Mouse (Mus musculus) limb, embryonic 15.5 days (tissue): ENCODE measurements around the gene Zfp712. TPM values are rescaled to one million over a fixed set of nuclear protein-coding genes. Genes with fewer than 3 reads are reported as not detected.

ENCODE experiments used
- ATAC-seq: fragments of 200-750 bp; cut with Nextera tagmentation; 2 replicates; pipeline ENCODE4 v1.8.0; 2017; ENCODE audit warnings: low read depth, moderate TSS enrichment; ENCODE audit not compliant: insufficient number of reproducible peaks, low FRiP score, low TSS enrichment
- H3K27ac ChIP-seq: fragments of 300-500 bp; sonication (generic); 2 replicates; pipeline ENCODE4 v1.5.1; 2015; ENCODE audit warnings: moderate library complexity, mild to moderate bottlenecking, inconsistent platforms
- H3K27me3 ChIP-seq: fragments of 300-500 bp; sonication (generic); 2 replicates; pipeline ENCODE4 v1.6.1; 2015; ENCODE audit warnings: inconsistent platforms
- H3K36me3 ChIP-seq: fragments of 300-500 bp; sonication (generic); 2 replicates; pipeline ENCODE4 v1.6.1; 2015; ENCODE audit warnings: inconsistent platforms
- H3K4me1 ChIP-seq: fragments of 300-500 bp; sonication (generic); 2 replicates; pipeline ENCODE4 v1.6.1; 2015; ENCODE audit warnings: inconsistent platforms
- H3K4me2 ChIP-seq: fragments of 300-500 bp; sonication (generic); 2 replicates; pipeline ENCODE4 v1.6.1; 2015; ENCODE audit warnings: mild to moderate bottlenecking, inconsistent platforms
- H3K4me3 ChIP-seq: fragments of 300-500 bp; sonication (generic); 2 replicates; pipeline ENCODE4 v1.5.1; 2015; ENCODE audit warnings: mild to moderate bottlenecking, inconsistent platforms
- H3K9ac ChIP-seq: fragments of 300-500 bp; sonication (generic); 2 replicates; pipeline ENCODE4 v1.6.1; 2015; ENCODE audit warnings: inconsistent platforms
- H3K9me3 ChIP-seq: fragments of 300-500 bp; sonication (generic); 2 replicates; pipeline ENCODE4 v1.6.1; 2016; ENCODE audit warnings: inconsistent platforms
- WGBS: fragments of 180-500 bp; shearing (Covaris S2); methylation state at CpG from one replicate; pipeline ENCODE4 v1.1.7; 2015; 5-methylcytosine and 5-hydroxymethylcytosine counted together
- polyA plus RNA-seq: library from polyadenylated mRNA; unstranded; fragments of >200 nt; fragmentation: Nextera tagmentation; extraction: Ambion mirVana; gene quantifications from 2 replicates; pipeline ENCODE4 v1.2.1, GENCODE M21; 2015

Gene Zfp712
- polyA plus RNA-seq = 4.0 and 4.5 TPM in 2 replicates

DNA sequence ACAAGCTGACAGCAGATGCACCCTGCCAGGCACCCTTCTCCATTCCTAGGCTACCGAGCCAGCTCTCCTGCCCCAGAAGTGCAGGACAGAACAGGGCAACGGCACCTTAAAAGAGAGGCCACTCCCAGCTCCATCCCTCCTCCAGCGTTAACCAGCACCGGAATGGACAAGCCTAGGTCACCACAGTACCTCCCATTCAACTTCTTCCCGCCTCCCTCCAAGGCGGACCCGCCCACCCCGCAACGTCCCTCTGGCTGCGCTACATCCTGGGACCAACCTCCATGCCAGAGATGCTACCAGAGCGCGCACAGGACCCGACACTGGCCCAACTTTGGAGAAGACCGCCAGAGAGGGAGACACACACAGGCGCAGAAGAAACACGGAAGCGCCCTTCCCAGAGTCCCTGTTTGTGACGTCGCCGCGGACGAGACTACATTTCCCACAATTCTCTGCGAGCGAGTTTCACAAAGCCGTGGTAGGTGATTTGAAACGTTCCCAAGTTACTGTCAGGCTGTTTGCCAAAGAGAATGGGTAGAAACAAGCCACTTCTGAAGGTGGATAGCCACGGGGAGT lies at the start of gene Zfp712:
Gene Zfp712 (minus strand): TSS at position 385 of the 573 bp plus-strand sequence.
- Histone ChIP-seq H3K4me3 (peak within 1 kb of the TSS; percentile 68), H3K36me3 (no peaks in the 10 kb centered on the region), H3K9me3 (no peaks in the 10 kb centered on the region), H3K4me2 (peak within 1 kb of the TSS; percentile 72), H3K9ac (peak within 1 kb of the TSS; percentile 57), H3K27me3 (no peaks in the 10 kb centered on the region), H3K27ac (peak within 1 kb of the TSS; percentile 88), H3K4me1 (peaks cover 4% of the 10 kb centered on the region)
- peak; percentile 92 for ATAC-seq
- WGBS = under 1% methylated on average over 27 of the region's 27 CpGs

DNA sequence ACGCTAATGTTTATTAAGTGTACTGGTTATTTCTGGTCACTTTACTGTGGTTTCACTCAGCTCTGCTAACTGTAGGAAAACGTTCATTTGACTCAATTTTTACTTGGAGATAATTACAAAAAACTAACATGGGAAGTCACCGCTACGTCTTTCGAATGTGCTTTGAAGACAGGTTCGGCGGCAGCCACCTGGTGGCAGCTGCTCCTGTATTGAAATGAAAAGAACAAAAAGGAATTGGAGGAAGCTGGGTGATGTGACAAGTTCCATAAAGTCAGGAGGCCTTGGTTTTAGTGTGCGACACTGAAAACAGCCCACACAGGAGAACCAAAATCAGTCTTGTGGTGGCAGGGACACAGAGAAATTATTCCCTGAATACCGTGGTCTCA lies 47.8 kb upstream of the Zfp712 start:
- Histone ChIP-seq H3K36me3 (peaks cover 9% of the 10 kb centered on the region), H3K27ac (peak overlapping the region; percentile 95), H3K4me1 (peaks cover 9% of the 10 kb centered on the region)

DNA sequence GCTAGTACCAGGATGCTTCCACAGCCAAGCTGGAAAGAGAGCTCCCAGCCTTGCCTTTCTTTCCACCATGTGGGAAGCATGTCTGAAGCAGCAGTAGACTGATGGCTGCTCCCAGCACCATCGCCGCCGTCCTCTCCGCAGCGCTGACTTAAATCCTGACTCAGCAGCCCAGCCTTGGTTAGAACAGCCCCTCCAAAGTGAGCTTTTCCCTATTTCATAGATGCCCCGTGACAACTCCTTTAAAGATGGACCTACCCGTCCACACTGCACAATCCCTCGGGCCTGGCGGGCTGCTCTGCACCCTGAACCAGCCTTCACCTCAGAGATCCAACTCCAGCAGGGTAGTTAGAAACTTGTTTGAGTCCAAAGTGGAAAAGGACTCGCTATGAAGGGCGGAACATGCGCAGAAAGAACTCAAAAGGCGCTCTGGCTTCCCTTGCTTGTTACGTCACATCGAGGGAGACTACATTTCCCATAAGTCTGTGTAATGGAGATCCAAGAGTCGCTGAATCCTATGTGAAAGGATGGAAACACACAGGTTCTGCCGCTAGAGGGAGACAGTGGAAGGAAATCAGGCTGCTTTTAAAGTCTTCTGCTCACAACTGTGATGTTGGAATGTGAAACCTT lies 47.3 kb upstream of the Zfp712 start, which contains the start of gene Gm28557:
Gene Gm28557 (minus strand): TSS at position 411 of the 627 bp plus-strand sequence.
- H3K4me3 ChIP-seq = peak within 1 kb of the TSS; percentile 67
- H3K27me3 ChIP-seq = no peaks in the 10 kb centered on the region
- peak; percentile 96 for ATAC-seq
- H3K9me3 ChIP-seq = no peaks in the 10 kb centered on the region; the same call in 1 of the 2 replicates
- H3K27ac ChIP-seq = peak within 1 kb of the TSS; percentile 95
- 0% methylated on average over 17 of the region's 17 CpGs for WGBS
- peaks cover 9% of the 10 kb centered on the region for H3K4me1 ChIP-seq
- H3K36me3 ChIP-seq = peaks cover 9% of the 10 kb centered on the region
- peak within 1 kb of the TSS; percentile 81 for H3K9ac ChIP-seq
- peak within 1 kb of the TSS; percentile 76 for H3K4me2 ChIP-seq

More for the DNA sequence above, 47.8 kb upstream of the Zfp712 start:
- Histone ChIP-seq H3K9ac (no peak overlapping the region), H3K4me3 (peak overlapping the region; percentile 67), H3K4me2 (peak overlapping the region; percentile 76), H3K27me3 (no peaks in the 10 kb centered on the region), H3K9me3 (no peaks in the 10 kb centered on the region; the same call in 1 of the 2 replicates)
- peak; percentile 54; the same call in 1 of the 2 replicates for ATAC-seq
- 4% methylated on average over 9 of the region's 9 CpGs for WGBS

DNA sequence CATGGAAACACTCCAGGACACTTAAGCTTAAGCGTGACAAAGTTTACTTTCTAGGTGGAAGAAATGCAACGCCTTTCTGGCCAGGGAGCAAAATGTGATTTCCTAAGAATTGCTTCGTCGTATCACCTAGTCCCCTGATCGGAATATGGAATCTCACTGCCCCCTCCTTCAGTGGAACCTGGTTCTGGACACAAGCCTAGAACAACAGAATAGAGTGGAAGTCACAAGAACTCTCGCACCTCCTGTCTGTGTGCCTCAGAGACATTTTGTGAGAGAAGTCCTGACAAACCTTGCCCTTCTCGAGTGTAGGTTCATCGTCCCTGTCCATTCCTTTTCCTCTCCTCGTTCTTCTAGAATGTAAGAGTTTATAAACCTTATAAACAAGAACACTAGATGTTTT lies 46.7 kb upstream of the Zfp712 start:
- peaks cover 9% of the 10 kb centered on the region for H3K36me3 ChIP-seq
- peak overlapping the region; percentile 76 for H3K4me2 ChIP-seq
- peaks cover 9% of the 10 kb centered on the region for H3K4me1 ChIP-seq
- no peaks in the 10 kb centered on the region; the same call in 1 of the 2 replicates for H3K9me3 ChIP-seq
- H3K27ac ChIP-seq = peak overlapping the region; percentile 95
- no peak for ATAC-seq
- H3K27me3 ChIP-seq = no peaks in the 10 kb centered on the region
- H3K4me3 ChIP-seq = peak overlapping the region; percentile 67
- peak overlapping the region; percentile 81 for H3K9ac ChIP-seq
- WGBS = 53% methylated on average over 9 of the region's 9 CpGs

DNA sequence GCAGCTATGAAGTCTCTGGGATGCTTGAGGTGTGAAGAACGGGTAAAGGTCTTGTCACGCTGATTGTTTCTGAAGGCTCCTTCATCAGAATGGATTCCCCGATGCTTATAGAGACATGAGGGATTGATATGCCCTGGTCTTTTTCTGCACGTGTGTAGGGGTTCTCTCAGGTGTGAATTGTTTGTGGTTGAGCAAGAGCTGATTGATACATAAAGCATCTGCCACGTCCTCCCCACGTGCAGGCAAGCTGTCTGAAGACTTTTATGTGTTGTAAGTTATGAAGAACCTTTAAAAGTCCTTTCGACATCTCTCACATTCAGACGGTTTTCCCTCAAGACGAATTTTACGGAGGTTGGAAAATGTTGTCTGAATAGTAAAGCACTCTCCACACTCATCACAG lies 36.9 kb upstream of the Zfp712 start, which contains the start of gene Zfp708:
Gene Zfp708 (minus strand): TSS at position 101 of the 400 bp plus-strand sequence.
- Histone ChIP-seq H3K4me2 (no peak within 1 kb of the TSS), H3K9me3 (no peaks in the 10 kb centered on the region), H3K4me3 (no peak within 1 kb of the TSS), H3K4me1 (no peaks in the 10 kb centered on the region), H3K27ac (no peak within 1 kb of the TSS), H3K27me3 (no peaks in the 10 kb centered on the region), H3K36me3 (0 out of 2 replicates have a peak, but pooled peaks cover 10% of the 10 kb centered on the region), H3K9ac (no peak within 1 kb of the TSS)
- ATAC-seq = no peak
- WGBS = 84% methylated on average over 10 of the region's 10 CpGs

DNA sequence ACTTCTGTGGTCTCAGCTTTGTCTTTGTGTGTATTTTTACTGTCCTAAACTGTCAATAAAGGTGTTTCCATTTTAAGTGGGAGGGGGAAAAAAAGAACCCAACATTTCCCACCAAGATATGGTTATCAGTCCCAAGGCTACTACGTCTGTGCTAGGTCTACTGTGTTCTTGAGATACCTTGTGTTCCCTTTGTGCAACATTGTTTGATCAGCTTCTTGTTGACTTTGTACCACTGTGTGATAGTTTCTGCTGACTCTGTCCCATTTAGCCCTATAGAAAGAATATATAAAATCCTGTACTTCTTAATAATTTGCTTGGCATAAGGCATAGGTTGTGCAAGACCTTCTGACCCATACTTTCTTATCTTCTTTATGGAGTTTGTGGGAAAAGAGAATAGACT lies 29.2 kb upstream of the Zfp712 start:
- H3K4me1 ChIP-seq = no peaks in the 10 kb centered on the region
- H3K27me3 ChIP-seq = no peaks in the 10 kb centered on the region
- H3K4me3 ChIP-seq = no peak overlapping the region
- H3K36me3 ChIP-seq = peaks cover 3% of the 10 kb centered on the region; the same call in 1 of the 2 replicates
- H3K4me2 ChIP-seq = no peak overlapping the region
- no peaks in the 10 kb centered on the region for H3K9me3 ChIP-seq
- no peak overlapping the region for H3K9ac ChIP-seq
- ATAC-seq = no peak
- no peak overlapping the region for H3K27ac ChIP-seq
- 88% methylated on average over 1 of the region's 1 CpGs for WGBS

DNA sequence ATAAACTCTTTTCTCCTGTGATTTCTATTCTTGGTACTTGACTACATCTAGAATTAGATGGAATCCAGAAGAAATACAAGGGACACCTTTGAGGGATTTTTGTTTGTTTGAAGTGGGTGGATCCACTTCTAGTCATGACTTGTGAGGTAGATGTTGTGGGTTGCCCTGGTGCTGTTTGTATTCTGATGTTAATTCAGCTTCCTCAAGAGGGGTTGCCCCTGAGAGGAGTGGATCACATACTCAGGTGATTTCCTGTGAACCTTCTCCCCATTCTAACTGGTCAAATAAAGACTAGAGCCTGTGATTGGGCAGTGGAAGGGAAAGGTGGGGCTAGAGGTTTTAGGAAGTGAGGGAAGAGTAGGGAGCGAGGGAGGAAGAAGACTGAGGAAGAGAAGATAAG lies 21.0 kb upstream of the Zfp712 start:
- 0 out of 2 replicates have a peak, but pooled peaks cover 10% of the 10 kb centered on the region for H3K4me1 ChIP-seq
- peaks cover 14% of the 10 kb centered on the region; the same call in 1 of the 2 replicates for H3K36me3 ChIP-seq
- H3K9me3 ChIP-seq = no peaks in the 10 kb centered on the region
- H3K4me3 ChIP-seq = peak overlapping the region; percentile 62
- peak overlapping the region; percentile 74; the same call in 1 of the 2 replicates for H3K9ac ChIP-seq
- peak overlapping the region; percentile 71 for H3K4me2 ChIP-seq
- WGBS = 68% methylated on average over 1 of the region's 1 CpGs
- H3K27ac ChIP-seq = peak overlapping the region; percentile 87
- ATAC-seq = no peak
- H3K27me3 ChIP-seq = no peaks in the 10 kb centered on the region

DNA sequence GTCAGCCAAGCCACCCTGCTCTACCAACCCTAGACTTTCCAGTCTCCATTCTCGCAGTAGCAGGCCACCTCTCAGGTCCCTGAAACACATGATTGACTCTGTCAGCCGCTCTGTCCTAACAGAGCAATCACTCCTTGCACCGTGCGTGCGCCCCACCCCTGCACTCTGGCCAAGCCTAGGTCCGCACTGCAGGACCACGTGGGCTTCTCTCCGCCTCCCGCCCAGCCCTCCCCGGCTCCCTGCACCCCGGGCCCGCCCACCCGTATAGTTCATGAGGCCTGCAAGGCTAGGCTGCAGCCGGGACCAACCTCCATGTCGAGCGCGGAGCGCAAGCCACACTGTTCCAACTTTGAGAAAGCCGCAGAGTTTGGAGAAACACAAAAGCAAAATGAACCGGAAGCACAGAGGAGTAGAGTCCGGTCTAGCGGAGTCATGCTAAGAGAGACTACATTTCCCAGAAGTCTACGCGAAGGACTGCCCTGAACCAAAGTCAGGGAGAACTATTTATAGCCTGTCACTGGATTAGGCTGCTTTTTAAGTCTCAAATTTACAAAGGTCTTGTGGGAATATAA lies 20.3 kb upstream of the Zfp712 start:
- ATAC-seq = peak; percentile 98
- Histone ChIP-seq H3K4me1 (0 out of 2 replicates have a peak, but pooled peaks cover 10% of the 10 kb centered on the region), H3K4me3 (peak overlapping the region; percentile 62), H3K36me3 (peaks cover 19% of the 10 kb centered on the region), H3K27me3 (no peaks in the 10 kb centered on the region), H3K9ac (peak overlapping the region; percentile 74), H3K4me2 (peak overlapping the region; percentile 71), H3K9me3 (no peaks in the 10 kb centered on the region), H3K27ac (peak overlapping the region; percentile 87)
- WGBS = under 1% methylated on average over 24 of the region's 24 CpGs

DNA sequence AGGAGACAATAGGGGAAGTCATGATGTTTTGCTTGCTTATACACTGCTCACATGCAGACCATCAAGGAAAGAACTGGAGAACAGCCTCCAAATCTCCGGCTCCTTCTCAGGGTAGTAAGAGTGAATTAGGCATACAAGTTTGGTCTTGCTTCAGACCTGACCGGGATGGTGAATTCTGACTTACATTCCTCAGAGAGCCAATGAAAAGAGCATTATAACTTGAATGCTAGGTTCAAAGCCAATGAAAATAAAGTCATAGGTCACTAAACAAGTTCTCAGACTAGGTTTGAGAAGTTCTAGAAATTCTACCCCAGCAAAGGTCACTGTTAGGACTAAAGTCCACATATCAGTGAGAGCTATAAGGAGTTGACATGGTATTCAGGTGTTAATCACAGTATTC lies 16.3 kb upstream of the Zfp712 start:
- ATAC-seq = no peak
- H3K27me3 ChIP-seq = no peaks in the 10 kb centered on the region
- no peak overlapping the region for H3K27ac ChIP-seq
- no peak overlapping the region for H3K4me2 ChIP-seq
- H3K9me3 ChIP-seq = no peaks in the 10 kb centered on the region; the same call in 1 of the 2 replicates
- WGBS = 77% methylated on average over 2 of the region's 2 CpGs
- H3K4me1 ChIP-seq = 0 out of 2 replicates have a peak, but pooled peaks cover 10% of the 10 kb centered on the region
- H3K9ac ChIP-seq = no peak overlapping the region
- no peak overlapping the region for H3K4me3 ChIP-seq
- H3K36me3 ChIP-seq = peaks cover 47% of the 10 kb centered on the region

DNA sequence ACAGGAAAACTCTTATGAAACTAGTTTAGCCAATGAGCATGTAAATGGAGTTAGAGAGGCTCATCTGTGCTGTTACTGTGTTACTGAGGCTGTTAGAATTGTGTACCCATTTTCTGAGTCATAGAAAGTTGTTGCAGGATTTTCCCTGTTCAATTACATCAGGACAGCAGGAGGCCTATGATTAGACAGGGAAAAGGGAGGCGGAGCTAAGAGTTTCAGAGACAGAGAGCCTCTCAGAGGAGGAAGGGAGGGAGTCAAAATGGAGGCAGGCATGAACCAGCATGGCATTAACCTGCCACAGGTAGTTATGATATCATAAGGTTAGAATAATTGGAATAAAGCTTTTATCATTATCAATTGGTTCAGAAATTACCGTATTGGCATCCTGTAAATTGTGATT lies 11.8 kb upstream of the Zfp712 start:
- Histone ChIP-seq H3K27ac (no peak overlapping the region), H3K4me3 (no peak overlapping the region), H3K9me3 (peaks cover 19% of the 10 kb centered on the region), H3K27me3 (no peaks in the 10 kb centered on the region), H3K4me2 (no peak overlapping the region), H3K4me1 (no peaks in the 10 kb centered on the region), H3K9ac (no peak overlapping the region), H3K36me3 (peaks cover 66% of the 10 kb centered on the region)
- WGBS = 94% methylated on average over 2 of the region's 2 CpGs
- ATAC-seq = no peak

DNA sequence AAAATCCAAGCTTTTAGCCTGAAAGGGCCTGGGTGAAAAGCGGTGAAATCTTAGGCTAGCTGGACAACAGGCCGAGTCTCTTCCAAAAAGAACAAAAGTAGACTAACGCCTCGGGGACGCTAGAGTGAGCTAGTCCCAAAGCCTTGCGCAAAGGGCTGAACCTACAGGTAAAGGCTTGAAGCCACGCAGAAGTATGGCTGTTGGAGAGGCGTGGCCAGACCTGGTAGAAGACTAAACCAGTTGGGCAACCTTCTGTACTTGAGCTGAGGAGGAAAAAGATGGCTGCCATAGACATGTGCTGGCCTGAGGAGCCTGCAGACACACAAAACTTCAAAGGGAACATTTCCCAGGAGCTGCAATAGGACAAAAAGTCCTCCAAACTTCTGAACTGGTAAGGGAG lies 4.4 kb upstream of the Zfp712 start:
- Histone ChIP-seq H3K9ac (no peak overlapping the region), H3K9me3 (peaks cover 12% of the 10 kb centered on the region; the same call in 1 of the 2 replicates), H3K4me1 (no peaks in the 10 kb centered on the region), H3K27ac (no peak overlapping the region), H3K27me3 (no peaks in the 10 kb centered on the region), H3K4me3 (no peak overlapping the region), H3K36me3 (peaks cover 18% of the 10 kb centered on the region), H3K4me2 (no peak overlapping the region)
- no peak for ATAC-seq
- WGBS = 74% methylated on average over 8 of the region's 8 CpGs

DNA sequence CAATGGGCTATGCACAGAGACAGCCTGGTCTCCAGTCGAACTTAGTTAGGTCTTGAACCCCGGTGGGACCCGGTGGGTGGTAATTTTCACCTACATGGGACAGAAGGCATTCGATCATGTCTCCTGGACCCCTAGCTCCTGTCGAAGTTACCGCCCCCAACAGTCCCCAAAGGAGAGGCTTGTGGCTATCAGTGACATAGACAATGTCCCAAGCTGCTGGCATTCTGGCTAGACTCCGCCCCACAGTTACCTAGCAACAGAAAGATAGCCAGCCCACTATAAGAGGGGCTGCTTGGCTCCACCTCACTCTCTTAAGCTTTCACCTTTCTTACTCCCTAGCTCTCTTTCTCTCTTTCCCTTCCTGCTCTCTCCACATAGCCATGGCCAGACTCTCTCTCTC lies 1.5 kb upstream of the Zfp712 start:
- 0 out of 2 replicates have a peak, but pooled peaks cover 3% of the 10 kb centered on the region for H3K36me3 ChIP-seq
- H3K9ac ChIP-seq = no peak overlapping the region
- no peak for ATAC-seq
- WGBS = 59% methylated on average over 7 of the region's 7 CpGs
- no peak overlapping the region for H3K4me3 ChIP-seq
- peaks cover 4% of the 10 kb centered on the region for H3K4me1 ChIP-seq
- no peaks in the 10 kb centered on the region for H3K9me3 ChIP-seq
- H3K27me3 ChIP-seq = no peaks in the 10 kb centered on the region
- no peak overlapping the region for H3K27ac ChIP-seq
- no peak overlapping the region for H3K4me2 ChIP-seq
